Mouse (Mus musculus) forebrain, embryonic 15.5 days (tissue): ENCODE data around the gene Cwc15. TPM values are rescaled to one million over a fixed set of nuclear protein-coding genes. Genes with fewer than 3 reads are reported as not detected.
"Not testable (repeated sequence)": the region's sequence is repeated elsewhere in the genome, so short reads cannot be mapped to it uniquely, and the experiment has no call there.

ENCODE experiments used
- ATAC-seq: fragments of 200-750 bp; cut with Nextera tagmentation; replicated peaks from 2 replicates; pipeline ENCODE4 v1.8.0; 2017; ENCODE audit warnings: mild to moderate bottlenecking, moderate TSS enrichment, moderate library complexity
- H3K27ac ChIP-seq: fragments of 300-500 bp; sonication (generic); replicated peaks from 2 replicates; pipeline ENCODE4 v1.5.1; 2015; ENCODE audit warnings: mild to moderate bottlenecking, inconsistent platforms
- H3K27me3 ChIP-seq: fragments of 300-500 bp; sonication (generic); 2 replicates; pipeline ENCODE4 v1.6.1; 2015; ENCODE audit warnings: inconsistent platforms
- H3K36me3 ChIP-seq: fragments of 300-500 bp; sonication (generic); 2 replicates; pipeline ENCODE4 v1.6.1; 2015; ENCODE audit warnings: mild to moderate bottlenecking, inconsistent platforms
- H3K4me1 ChIP-seq: fragments of 300-500 bp; sonication (generic); 2 replicates; pipeline ENCODE4 v1.6.1; 2015; ENCODE audit warnings: inconsistent platforms
- H3K4me2 ChIP-seq: fragments of 300-500 bp; sonication (generic); replicated peaks from 2 replicates; pipeline ENCODE4 v1.6.1; 2015; ENCODE audit warnings: mild to moderate bottlenecking, inconsistent platforms
- H3K4me3 ChIP-seq: fragments of 300-500 bp; sonication (generic); 2 replicates; pipeline ENCODE4 v1.5.1; 2015; ENCODE audit warnings: mild to moderate bottlenecking, inconsistent platforms
- H3K9ac ChIP-seq: fragments of 300-500 bp; sonication (generic); replicated peaks from 2 replicates; pipeline ENCODE4 v1.6.1; 2015; ENCODE audit warnings: mild to moderate bottlenecking, inconsistent platforms
- H3K9me3 ChIP-seq: fragments of 300-500 bp; sonication (generic); 2 replicates; pipeline ENCODE4 v1.6.1; 2016; ENCODE audit warnings: inconsistent platforms
- WGBS: fragments of 180-500 bp; shearing (Covaris S2); methylation state at CpG from one replicate; pipeline ENCODE4 v1.1.7; 2015; ENCODE audit warnings: mixed read lengths; 5-methylcytosine and 5-hydroxymethylcytosine counted together
- polyA plus RNA-seq: library from polyadenylated mRNA; unstranded; fragments of >200 nt; fragmentation: Nextera tagmentation; extraction: Ambion mirVana; gene quantifications from 2 replicates; pipeline ENCODE4 v1.2.1, GENCODE M21; 2015

Gene Cwc15
- polyA plus RNA-seq = 163 and 170 TPM in 2 replicates

GRCm38 (mm10) chr9:14500023-14500915, at the start of gene Cwc15, which contains the start of gene Kdm4d:
TSS of gene Cwc15 (plus strand) at chr9:14500617.
TSS of gene Kdm4d (minus strand) at chr9:14500482.
- peak within 1 kb of the TSS; percentile 89 for H3K4me3 ChIP-seq
- peaks cover 20% of the 10 kb centered on the region for H3K4me1 ChIP-seq
- H3K9me3 ChIP-seq = no peaks in the 10 kb centered on the region
- H3K9ac ChIP-seq = peak within 1 kb of the TSS; percentile 82
- ATAC-seq = peak; percentile 99
- peak within 1 kb of the TSS; percentile 73 for H3K4me2 ChIP-seq
- WGBS = under 1% methylated on average over 59 of the region's 59 CpGs
- H3K27ac ChIP-seq = peak within 1 kb of the TSS; percentile 83
- H3K27me3 ChIP-seq = no peaks in the 10 kb centered on the region
- peaks cover 26% of the 10 kb centered on the region for H3K36me3 ChIP-seq

GRCm38 (mm10) chr9:14451120-14451519, 49.3 kb upstream of the Cwc15 start:
- 59% methylated on average over 8 of the region's 8 CpGs for WGBS

GRCm38 (mm10) chr9:14456320-14456719, 44.1 kb upstream of the Cwc15 start:
- no peak overlapping the region for H3K4me2 ChIP-seq
- no peak for ATAC-seq
- no peak overlapping the region for H3K9ac ChIP-seq
- H3K4me3 ChIP-seq = no peak overlapping the region
- H3K4me1 ChIP-seq = no peaks in the 10 kb centered on the region
- no peaks in the 10 kb centered on the region for H3K36me3 ChIP-seq
- WGBS = 89% methylated on average over 3 of the region's 3 CpGs
- no peaks in the 10 kb centered on the region for H3K9me3 ChIP-seq
- no peaks in the 10 kb centered on the region for H3K27me3 ChIP-seq
- H3K27ac ChIP-seq = no peak overlapping the region

More at GRCm38 (mm10) chr9:14451120-14451519, 49.3 kb upstream of the Cwc15 start:
- not testable (repeated sequence) for H3K4me3 ChIP-seq, H3K27ac ChIP-seq, ATAC-seq, H3K4me2 ChIP-seq, H3K36me3 ChIP-seq, H3K9me3 ChIP-seq, H3K27me3 ChIP-seq, H3K9ac ChIP-seq, H3K4me1 ChIP-seq

GRCm38 (mm10) chr9:14462536-14462935, 37.9 kb upstream of the Cwc15 start:
- 83% methylated on average over 1 of the region's 1 CpGs for WGBS
- not testable (repeated sequence) for ATAC-seq, H3K4me2 ChIP-seq, H3K4me1 ChIP-seq, H3K9ac ChIP-seq, H3K27ac ChIP-seq, H3K27me3 ChIP-seq, H3K36me3 ChIP-seq, H3K9me3 ChIP-seq, H3K4me3 ChIP-seq

GRCm38 (mm10) chr9:14463668-14464067, 36.7 kb upstream of the Cwc15 start:
- not testable (repeated sequence) for H3K4me2 ChIP-seq, H3K4me3 ChIP-seq, ATAC-seq, H3K36me3 ChIP-seq, H3K27ac ChIP-seq, H3K9ac ChIP-seq, H3K4me1 ChIP-seq, H3K27me3 ChIP-seq, H3K9me3 ChIP-seq
- 75% methylated on average over 12 of the region's 12 CpGs for WGBS

GRCm38 (mm10) chr9:14498896-14499705, 1.3 kb upstream of the Cwc15 start:
- H3K27me3 ChIP-seq = no peaks in the 10 kb centered on the region
- ATAC-seq = no peak
- peak overlapping the region; percentile 89 for H3K4me3 ChIP-seq
- H3K4me2 ChIP-seq = peak overlapping the region; percentile 67
- no peaks in the 10 kb centered on the region for H3K9me3 ChIP-seq
- peaks cover 16% of the 10 kb centered on the region for H3K36me3 ChIP-seq
- H3K27ac ChIP-seq = no peak overlapping the region
- peaks cover 20% of the 10 kb centered on the region for H3K4me1 ChIP-seq
- H3K9ac ChIP-seq = no peak overlapping the region
- 88% methylated on average over 4 of the region's 4 CpGs for WGBS

GRCm38 (mm10) chr9:14500916-14501424, 553 bp downstream of the Cwc15 start:
- Histone ChIP-seq H3K9me3 (no peaks in the 10 kb centered on the region), H3K4me2 (peak overlapping the region; percentile 73), H3K27me3 (no peaks in the 10 kb centered on the region), H3K4me3 (peak overlapping the region; percentile 89), H3K36me3 (peaks cover 33% of the 10 kb centered on the region), H3K27ac (peak overlapping the region; percentile 76), H3K9ac (peak overlapping the region; percentile 82), H3K4me1 (peaks cover 20% of the 10 kb centered on the region)
- ATAC-seq = no peak
- WGBS = 5% methylated on average over 10 of the region's 10 CpGs

GRCm38 (mm10) chr9:14512633-14513445, 12.4 kb downstream of the Cwc15 start:
- no peak overlapping the region for H3K9ac ChIP-seq
- WGBS = 77% methylated on average over 9 of the region's 9 CpGs

GRCm38 (mm10) chr9:14517296-14517695, 16.9 kb downstream of the Cwc15 start:
- H3K27me3 ChIP-seq = no peaks in the 10 kb centered on the region
- H3K27ac ChIP-seq = no peak overlapping the region
- no peak for ATAC-seq
- H3K4me2 ChIP-seq = no peak overlapping the region
- H3K9me3 ChIP-seq = no peaks in the 10 kb centered on the region
- H3K36me3 ChIP-seq = 0 out of 2 replicates have a peak, but pooled peaks cover under 1% of the 10 kb centered on the region
- H3K4me1 ChIP-seq = no peaks in the 10 kb centered on the region
- 17% methylated on average over 1 of the region's 1 CpGs for WGBS
- no peak overlapping the region for H3K4me3 ChIP-seq
- no peak overlapping the region for H3K9ac ChIP-seq

More at GRCm38 (mm10) chr9:14512633-14513445, 12.4 kb downstream of the Cwc15 start:
- no peaks in the 10 kb centered on the region for H3K27me3 ChIP-seq
- no peak overlapping the region for H3K27ac ChIP-seq
- H3K4me3 ChIP-seq = no peak overlapping the region
- ATAC-seq = peak; percentile 60
- H3K4me2 ChIP-seq = no peak overlapping the region
- no peaks in the 10 kb centered on the region for H3K9me3 ChIP-seq
- no peaks in the 10 kb centered on the region for H3K4me1 ChIP-seq
- H3K36me3 ChIP-seq = peaks cover 31% of the 10 kb centered on the region

- WGBS = 86% methylated on average over 3 of the region's 3 CpGs
- no peak for ATAC-seq
These were observed 17.7 kb downstream of the Cwc15 start for GRCm38 (mm10) chr9:14518105-14518504.

GRCm38 (mm10) chr9:14520971-14521670, 20.7 kb downstream of the Cwc15 start:
- Histone ChIP-seq H3K9me3 (no peaks in the 10 kb centered on the region), H3K4me3 (no peak overlapping the region), H3K27ac (no peak overlapping the region), H3K4me1 (no peaks in the 10 kb centered on the region), H3K27me3 (no peaks in the 10 kb centered on the region), H3K4me2 (no peak overlapping the region), H3K36me3 (no peaks in the 10 kb centered on the region), H3K9ac (no peak overlapping the region)
- WGBS = 85% methylated on average over 3 of the region's 3 CpGs
- no peak for ATAC-seq

More at GRCm38 (mm10) chr9:14518105-14518504, 17.7 kb downstream of the Cwc15 start:
- Histone ChIP-seq H3K27ac (no peak overlapping the region), H3K27me3 (no peaks in the 10 kb centered on the region), H3K9ac (no peak overlapping the region), H3K9me3 (no peaks in the 10 kb centered on the region), H3K36me3 (no peaks in the 10 kb centered on the region), H3K4me1 (no peaks in the 10 kb centered on the region), H3K4me2 (no peak overlapping the region), H3K4me3 (no peak overlapping the region)
